Mouse (Mus musculus) cerebellum, adult 11 months (tissue): ENCODE measurements around the gene Cldn15.

Experiments
- DNase-seq: peaks from one replicate; pipeline ENCODE4 v3.0.0; 2022

Cldn15 gene

DNA sequence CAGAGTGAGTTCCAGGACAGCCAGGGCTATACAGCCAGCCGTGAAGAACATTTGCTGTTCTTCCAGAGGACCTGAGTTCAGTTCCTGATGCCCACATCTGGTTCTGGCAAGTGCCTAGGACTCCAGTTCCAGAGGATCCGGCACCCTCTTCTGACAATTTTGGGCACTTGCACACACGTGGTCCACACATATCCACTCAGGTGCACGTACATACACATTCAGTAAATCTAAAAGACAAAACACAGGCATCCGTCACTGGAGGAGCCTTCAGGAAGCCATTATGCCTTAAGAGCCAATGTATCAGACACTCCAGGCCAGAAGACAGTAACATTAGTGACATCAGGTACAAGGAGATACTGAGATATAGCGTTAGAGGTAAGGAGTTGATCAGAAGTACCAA is 15.9 kb upstream of the Cldn15 start:
- no peak for DNase-seq

DNA sequence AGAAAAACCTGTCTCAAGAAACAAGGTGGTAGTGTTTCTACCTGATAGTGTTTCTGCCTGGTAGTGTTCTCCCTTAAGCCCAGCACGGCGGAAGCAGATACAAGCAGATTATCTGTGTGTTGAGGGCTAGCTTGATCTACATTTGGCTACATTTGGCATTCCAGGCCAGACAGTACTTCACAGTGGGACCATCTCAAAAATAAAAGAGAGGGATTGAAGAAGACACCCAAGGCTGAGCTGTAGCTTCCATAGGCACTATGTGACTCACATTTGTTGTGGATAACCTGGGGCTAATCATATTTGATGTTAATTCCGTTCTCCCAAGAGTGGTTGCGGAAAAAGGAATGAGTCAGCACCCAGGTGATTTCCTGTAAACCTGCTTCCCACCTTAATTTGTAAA is 14.3 kb upstream of the Cldn15 start:
- DNase-seq = no peak

DNA sequence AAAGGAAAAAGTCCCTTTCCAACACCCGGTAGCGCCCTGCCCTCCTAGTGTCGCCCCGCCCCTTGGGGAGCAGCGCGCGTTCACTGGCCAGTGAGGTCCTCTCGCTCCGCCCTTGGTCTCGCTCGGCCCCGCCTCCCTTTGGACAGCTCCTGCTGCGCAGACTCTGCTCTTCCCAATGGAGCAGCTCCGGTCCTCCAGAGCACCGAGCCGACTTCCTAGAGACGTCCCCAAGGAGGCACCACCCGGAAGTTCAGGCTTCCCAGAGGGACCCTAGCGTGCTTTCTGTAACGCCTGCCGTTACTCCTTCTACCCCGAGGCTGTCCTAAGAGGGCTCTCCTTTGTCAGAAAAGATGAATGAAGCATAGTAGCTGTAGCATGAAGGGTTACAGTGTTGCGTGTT is 13.4 kb upstream of the Cldn15 start, which contains the start of gene Fis1:
Gene Fis1 (plus strand): TSS at position 261 of the 400 bp plus-strand sequence.
- peak; percentile 94 for DNase-seq

- DNase-seq = no peak
Observed at GRCm38 (mm10) chr5:136953440-136953951, 12.9 kb upstream of the Cldn15 start.

DNA sequence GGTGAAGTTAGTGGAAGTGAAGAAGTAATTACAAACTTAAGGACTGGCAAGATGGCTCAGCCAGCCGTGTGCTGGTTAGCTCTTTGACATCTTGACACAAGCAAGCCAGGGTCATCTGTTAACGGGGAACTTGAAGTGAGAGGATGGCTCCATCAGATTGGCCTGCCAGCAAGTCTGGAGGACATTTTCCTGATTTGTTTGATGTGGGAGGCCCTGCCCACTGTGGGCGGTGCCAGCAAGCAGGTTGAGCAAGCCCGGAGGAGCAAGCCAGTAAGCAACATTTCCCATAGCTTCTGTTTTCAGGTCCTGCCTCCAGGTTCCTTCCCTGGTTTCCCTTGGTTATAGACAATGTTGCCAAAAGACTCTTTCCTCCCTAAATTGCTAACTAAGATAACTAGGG is 10.8 kb upstream of the Cldn15 start:
- DNase-seq = no peak

DNA sequence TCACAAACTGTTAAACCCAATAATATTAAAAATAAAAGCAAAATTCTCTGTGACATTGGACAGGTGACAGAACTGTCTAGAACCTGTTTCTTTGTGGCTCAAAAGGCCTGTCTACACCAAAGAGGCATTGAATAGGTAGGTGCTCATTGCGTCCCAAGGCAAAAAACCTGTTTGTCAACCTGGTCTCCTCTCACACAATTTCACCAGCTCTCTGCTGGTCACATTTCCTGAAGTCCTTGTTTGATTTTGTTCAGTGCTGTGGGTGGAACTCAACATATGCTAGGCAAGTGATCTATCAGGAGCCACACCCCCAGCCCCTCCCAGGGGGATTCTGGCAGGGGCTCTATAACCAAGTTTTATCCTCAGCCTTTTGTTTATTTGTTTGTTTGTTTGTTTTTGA is 9.2 kb upstream of the Cldn15 start:
- DNase-seq = no peak

DNA sequence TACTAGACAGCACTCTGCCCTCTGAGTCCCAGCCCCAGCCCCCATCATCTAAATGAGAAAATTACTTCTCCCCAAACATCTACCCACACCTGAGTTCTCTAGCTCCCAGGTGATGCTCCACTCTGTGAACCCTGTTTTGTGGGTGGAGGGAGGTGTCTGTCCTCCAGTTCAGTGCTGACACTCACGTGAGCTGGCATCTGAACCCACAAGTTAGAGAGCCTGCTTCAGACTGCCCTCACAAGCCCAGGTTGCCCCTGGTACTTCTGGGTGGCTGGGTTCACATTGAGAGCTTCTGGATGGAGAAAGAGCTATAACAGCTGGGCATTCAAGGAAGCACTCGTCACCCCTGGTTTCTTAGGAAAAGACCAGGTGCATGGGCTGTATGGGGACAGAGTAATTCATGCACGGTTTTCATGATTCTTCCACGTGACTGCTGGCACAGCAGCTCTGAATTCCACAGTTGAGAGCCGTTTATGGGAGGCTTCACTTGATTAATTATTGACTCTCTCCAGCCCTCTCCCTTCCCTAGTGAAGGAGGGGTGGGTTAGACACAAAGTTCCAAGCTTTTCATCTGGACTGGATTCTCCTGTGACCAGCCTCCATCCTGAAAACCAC is 7.3 kb upstream of the Cldn15 start:
- DNase-seq = no peak

- DNase-seq = no peak
Observed at GRCm38 (mm10) chr5:136960053-136960452, 6.4 kb upstream of the Cldn15 start.

GRCm38 (mm10) chr5:136961334-136961982 is 5.0 kb upstream of the Cldn15 start:
- no peak for DNase-seq

- peak; percentile 88 for DNase-seq
Observed at GRCm38 (mm10) chr5:136961983-136962461, 4.4 kb upstream of the Cldn15 start.

GRCm38 (mm10) chr5:136962501-136962900 is 3.9 kb upstream of the Cldn15 start:
- peak; percentile 73 for DNase-seq

- DNase-seq = no peak
Observed at GRCm38 (mm10) chr5:136962966-136963540, 3.4 kb upstream of the Cldn15 start.

GRCm38 (mm10) chr5:136965210-136965609 is 1.2 kb upstream of the Cldn15 start:
- DNase-seq = no peak

- no peak for DNase-seq
Observed at GRCm38 (mm10) chr5:136965686-136966085, 730 bp upstream of the Cldn15 start.

GRCm38 (mm10) chr5:136966861-136967455 is 542 bp downstream of the Cldn15 start:
- no peak for DNase-seq

- no peak for DNase-seq
Observed at GRCm38 (mm10) chr5:136967592-136967991, 1.2 kb downstream of the Cldn15 start.

DNA sequence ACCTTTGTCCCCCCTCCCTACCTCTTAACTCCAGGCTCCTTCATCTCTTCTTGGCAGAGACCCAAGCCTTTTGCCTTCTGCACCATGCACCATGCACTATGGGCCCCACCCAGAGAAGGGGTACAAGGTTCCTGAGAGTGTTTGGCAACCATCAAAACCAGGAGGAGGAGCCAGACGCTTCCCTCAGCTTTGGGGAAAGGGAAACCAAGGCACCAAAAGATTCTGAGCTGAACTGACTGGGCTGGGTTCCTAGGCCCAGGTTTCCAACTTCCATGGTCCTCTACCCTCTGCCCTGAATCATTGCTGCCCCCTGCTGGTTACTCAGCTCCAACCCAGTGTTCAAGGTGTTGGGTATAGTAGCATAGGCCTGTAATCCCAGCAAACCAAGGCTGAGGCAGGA is 4.3 kb downstream of the Cldn15 start:
- DNase-seq = no peak

- DNase-seq = no peak
Observed at GRCm38 (mm10) chr5:136973670-136974069, 7.3 kb downstream of the Cldn15 start.

DNA sequence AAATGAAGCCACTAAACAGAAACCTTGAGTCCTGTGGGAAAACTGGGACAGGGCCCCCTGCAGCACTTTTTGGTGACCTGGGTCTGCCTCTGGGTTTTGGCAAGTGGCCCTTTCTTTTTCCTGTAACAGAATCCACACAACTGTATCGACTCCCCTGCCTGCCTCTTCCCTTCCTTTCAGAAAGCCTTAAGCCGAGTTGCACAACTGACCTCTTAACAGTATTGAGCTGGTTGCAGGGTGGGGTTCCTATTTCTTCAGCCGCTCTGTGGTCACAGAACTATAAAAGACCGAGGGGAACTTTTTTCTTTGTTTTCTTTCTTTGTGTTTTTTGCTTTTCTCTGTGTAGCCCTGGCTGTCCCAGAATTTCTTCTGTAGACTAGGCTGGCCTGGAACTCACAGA is 11.4 kb downstream of the Cldn15 start:
- DNase-seq = no peak

GRCm38 (mm10) chr5:136979762-136980161 is 13.3 kb downstream of the Cldn15 start:
- DNase-seq = no peak

DNA sequence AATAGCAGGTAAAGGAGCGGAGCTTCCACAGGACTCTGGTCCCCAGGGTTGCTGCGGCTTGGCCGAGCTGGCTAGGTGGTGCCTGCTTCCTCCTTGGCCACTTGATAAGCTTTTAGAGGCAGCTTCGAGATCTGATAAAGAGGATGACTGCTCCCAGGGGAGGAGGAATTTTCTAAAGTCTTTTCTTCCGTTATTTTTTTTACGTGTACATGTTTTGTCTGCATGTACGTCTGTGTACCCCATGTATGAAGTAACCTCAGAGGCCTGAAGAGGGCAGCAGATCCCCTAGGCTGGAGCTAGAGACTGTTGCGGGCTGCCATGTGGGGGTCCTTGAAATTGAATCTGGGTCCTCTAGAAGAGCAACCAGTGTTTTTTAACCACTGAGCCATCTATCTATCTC is 14.6 kb downstream of the Cldn15 start:
- no peak for DNase-seq

DNA sequence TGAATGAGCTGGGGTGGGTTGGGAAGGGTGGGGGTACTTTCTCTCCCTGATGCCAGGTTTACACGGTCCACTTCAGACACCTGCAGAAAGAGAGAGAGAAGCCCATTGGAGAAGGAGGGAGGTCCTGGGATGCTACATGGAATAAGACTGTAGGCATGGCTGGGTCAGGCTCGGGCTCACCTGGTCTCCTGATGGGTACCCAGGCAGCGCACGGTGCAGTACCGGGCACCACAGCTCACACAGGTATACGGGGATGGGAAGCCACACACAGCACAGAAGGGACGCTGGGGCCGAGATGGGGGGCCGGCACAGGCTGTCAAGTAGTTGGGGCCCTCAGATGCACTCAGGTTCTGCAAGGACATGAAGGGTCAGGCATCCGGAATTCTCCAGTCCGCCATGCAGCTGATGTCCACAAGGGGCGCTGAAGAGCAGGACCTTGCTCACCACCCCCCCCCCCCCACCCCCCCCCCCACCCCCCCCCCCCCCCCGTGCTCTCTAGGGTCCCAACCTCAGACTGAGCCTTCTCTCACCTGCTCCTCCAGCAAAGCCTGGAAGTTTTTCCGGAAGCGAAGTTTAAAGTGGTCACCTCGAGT is 16.0 kb downstream of the Cldn15 start:
- DNase-seq = no peak

DNA sequence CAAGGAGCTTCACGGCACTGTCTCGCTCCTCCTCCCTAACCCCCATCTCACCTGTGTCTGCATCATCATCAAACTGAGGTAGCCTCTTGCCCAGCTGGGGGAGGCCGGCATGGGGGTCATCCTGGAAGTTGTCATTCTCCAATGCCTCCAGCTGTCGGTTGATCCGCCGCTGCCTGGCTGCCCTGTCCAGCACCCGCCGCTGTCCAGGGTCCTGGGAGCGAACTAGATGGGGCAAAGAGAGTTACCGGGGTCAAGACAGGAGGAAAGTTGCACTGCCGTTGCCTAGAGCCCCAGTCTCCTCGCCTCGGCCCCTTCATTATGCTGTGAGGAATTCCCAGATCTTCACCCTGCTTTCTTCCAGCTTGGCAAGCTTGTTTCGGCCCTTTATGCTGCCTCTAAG is 18.4 kb downstream of the Cldn15 start:
- DNase-seq = no peak
